11 mouse cellular contexts compared by ENCODE assay signal in the genomic region with DNA sequence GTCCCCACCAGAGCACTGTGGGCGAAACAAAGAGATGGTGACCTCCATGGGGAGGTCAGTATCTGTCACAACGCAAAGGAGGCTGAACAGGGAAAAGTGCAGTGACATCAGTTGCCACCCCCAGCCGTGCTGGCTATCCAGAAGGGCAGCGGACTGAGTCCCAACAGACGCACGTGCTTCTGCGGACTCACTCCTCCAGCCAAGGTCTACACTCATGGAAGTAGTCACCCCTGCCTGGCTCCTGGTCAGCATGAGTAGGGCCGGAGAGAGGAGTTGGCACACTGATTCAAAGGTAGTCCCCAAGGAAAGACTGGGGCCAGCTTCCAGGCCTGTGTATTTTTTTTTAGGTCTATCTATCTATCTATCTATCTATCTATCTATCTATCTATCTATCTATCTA. TPM values are rescaled to one million over a fixed set of nuclear protein-coding genes. Genes with fewer than 3 reads are reported as not detected.
DNase-seq lines count a peak whose midpoint lies in the region; ATAC-seq and TF ChIP-seq lines count a peak whose summit lies in the region.
"Had no signal": no experiment of that assay in that cellular context is flagged by ENCODE, and none has a peak within 500 bp of the region (broad histone marks: within the 10 kb centered on the region; RNA-seq: fewer than 3 reads in every experiment).

No protein-coding gene starts in this region.

- ATAC-seq in liver, postnatal 0 days = no peak

- 63% methylated on average over 8 of the region's 8 CpGs for WGBS in liver, postnatal 0 days (ENCODE audit: insufficient replicate concordance)

- peak; percentile 40 for DNase-seq in gastrocnemius, adult 2 months
- DNase-seq in gastrocnemius, adult 8-10 months (ENCODE audit: low spot score in 2 of 2) = no peak
- peak; percentile 31 for DNase-seq in ovary, postnatal 36 days (ENCODE audit: low spot score)
- DNase-seq in ovary, postnatal 14 days (ENCODE audit: low spot score) = no peak
- peak; percentile 37 for DNase-seq in kidney, adult 9 months
- DNase-seq in liver, postnatal 0 days = no peak
- DNase-seq in urinary bladder, postnatal 10 days (ENCODE audit: low spot score) = no peak
- DNase-seq in thymus, adult 18-20 months = no peak

- no peak overlapping the region for H3K4me3 ChIP-seq in gastrocnemius, adult 2 months
- H3K4me3 ChIP-seq in liver, postnatal 0 days (ENCODE audit: low read depth, low read length) = no peak overlapping the region
- H3K4me3 ChIP-seq: layer of hippocampus, adult 2 months; limb, embryonic 13.5 days had no signal

- no peaks in the 10 kb centered on the region for H3K9me3 ChIP-seq in liver, postnatal 0 days (ENCODE audit: low read length)
- H3K9me3 ChIP-seq: limb, embryonic 13.5 days; midbrain, embryonic 10.5 days had no signal

- 0 out of 2 replicates have a peak overlapping the region, but pooled peaks have one; percentile 24 for H3K27ac ChIP-seq in gastrocnemius, adult 2 months
- peak overlapping the region; percentile 70; the same call in 1 of the 2 replicates for H3K27ac ChIP-seq in liver, postnatal 0 days (ENCODE audit: low read depth)
- H3K27ac ChIP-seq: layer of hippocampus, adult 2 months; limb, embryonic 13.5 days had no signal

- intact Hi-C loops in gastrocnemius, adult 2 months (cut with DNase I) = no loop called here

- no peaks in the 10 kb centered on the region for H3K27me3 ChIP-seq in liver, postnatal 0 days (ENCODE audit: insufficient read depth, low read length)
- H3K27me3 ChIP-seq: limb, embryonic 13.5 days had no signal

- TF ChIP-seq EP300 in liver, postnatal 0 days (IDR thresholded peaks at IDR 0.05; ENCODE audit: low read depth) = no peak

- H3K4me2 ChIP-seq in liver, postnatal 0 days (ENCODE audit: low read depth, low read length) = no peak overlapping the region

- no peak overlapping the region for H3K9ac ChIP-seq in liver, postnatal 0 days (replicated peaks)
- H3K9ac ChIP-seq: limb, embryonic 13.5 days had no signal

- H3K4me1 ChIP-seq in liver, postnatal 0 days (ENCODE audit: insufficient read depth) = peaks cover 37% of the 10 kb centered on the region

- no peaks in the 10 kb centered on the region for H3K36me3 ChIP-seq in liver, postnatal 0 days (replicated peaks; ENCODE audit: insufficient read depth, low read length)
- H3K36me3 ChIP-seq: limb, embryonic 13.5 days; midbrain, embryonic 10.5 days had no signal

- no peak for TF ChIP-seq CTCF in gastrocnemius, adult 2 months (IDR thresholded peaks at IDR 0.05)
- no peak for TF ChIP-seq CTCF in liver, postnatal 0 days (IDR thresholded peaks at IDR 0.05; ENCODE audit: low read depth)

RNA-seq across cellular contexts. Expression of a gene that starts 23.5 kb away (rescaled TPM):
- total RNA-seq in gastrocnemius, adult 2 months (2021) = 10 to 100 TPM in 1 of 2 experiments, 1 to 10 TPM in 1; 8.1 to 11.9 TPM
- total RNA-seq in gastrocnemius, adult 8-10 months (2022) = 10 to 100 TPM; 10.1 to 11.2 (median 10.2) TPM
- polyA plus RNA-seq in liver, postnatal 0 days (2015; fragmentation: Nextera tagmentation; extraction: Ambion mirVana) = 31.2 and 32.9 TPM in 2 replicates

RNA-seq across cellular contexts. Expression of a gene that starts 40.2 kb away (rescaled TPM):
- under 1 TPM; 0.56 to 0.89 TPM for total RNA-seq in gastrocnemius, adult 2 months (2021)
- total RNA-seq in gastrocnemius, adult 8-10 months (2022) = under 1 TPM; 0.29 to 0.90 (median 0.49) TPM
- 4.8 and 5.3 TPM in 2 replicates for polyA plus RNA-seq in liver, postnatal 0 days (2015; fragmentation: Nextera tagmentation; extraction: Ambion mirVana)

Comparison
In these comparisons a context has a peak if more than half of its experiments do, and no peak if none do; other contexts are left out.
1. DNase-seq: peak in gastrocnemius, adult 2 months (single experiment), ovary, postnatal 36 days (single experiment) and kidney, adult 9 months (single experiment); none in gastrocnemius, adult 8-10 months (0 of 2), ovary, postnatal 14 days (single experiment), liver, postnatal 0 days (single experiment), urinary bladder, postnatal 10 days (single experiment) and thymus, adult 18-20 months (0 of 2).